Mouse (Mus musculus): ENCODE data around the gene Samd7. TPM values are rescaled to one million over a fixed set of nuclear protein-coding genes. Genes with fewer than 3 reads are reported as not detected.

The Samd7 gene
- polyA plus RNA-seq, 1 experiment from 2014 or later = not detected

DNA sequence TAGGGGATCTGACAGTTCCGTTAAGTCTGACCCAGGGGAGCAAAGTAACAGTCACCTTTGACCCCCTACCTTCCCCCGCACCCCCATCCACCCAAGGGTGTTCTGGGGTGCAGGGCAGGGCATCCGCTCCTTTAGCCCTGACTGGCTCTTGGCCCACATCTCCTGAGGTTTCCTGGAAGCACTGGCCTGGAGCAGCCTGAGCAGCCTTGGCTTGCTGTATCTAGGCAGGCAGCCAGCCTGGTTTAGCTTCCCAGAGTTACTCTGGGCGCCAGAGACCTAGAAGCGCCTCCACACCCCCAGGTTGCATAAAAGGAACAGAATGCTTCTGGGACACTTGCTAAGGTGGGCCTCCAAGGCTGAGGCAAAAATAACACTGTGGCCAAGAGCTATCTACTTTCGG is 4.8 kb upstream of the Samd7 start:
- ATAC-seq (no peak), DNase-seq (ENCODE audit: low spot score) (no peak)
- no peak overlapping the region for H3K4me2 ChIP-seq (ENCODE audit: low read length)
- no peak overlapping the region for H3K4me3 ChIP-seq (ENCODE audit: low read depth, low read length)
- H3K27ac ChIP-seq (ENCODE audit: low read depth, low read length) = no peak overlapping the region
- no peaks in the 10 kb centered on the region for H3K9me3 ChIP-seq (replicated peaks; ENCODE audit: control insufficient read depth, low read length)
- peaks cover 4% of the 10 kb centered on the region; the same call in 1 of the 2 replicates for H3K4me1 ChIP-seq (ENCODE audit: control insufficient read depth, insufficient read depth, low read length)
- 90% methylated on average over 6 of the region's 6 CpGs for WGBS
- no peaks in the 10 kb centered on the region for H3K36me3 ChIP-seq (ENCODE audit: control insufficient read depth, insufficient read depth, low read length)
- H3K9ac ChIP-seq (ENCODE audit: low read length) = no peak overlapping the region
- H3K27me3 ChIP-seq (replicated peaks; ENCODE audit: control insufficient read depth, insufficient read depth, low read length) = no peaks in the 10 kb centered on the region

DNA sequence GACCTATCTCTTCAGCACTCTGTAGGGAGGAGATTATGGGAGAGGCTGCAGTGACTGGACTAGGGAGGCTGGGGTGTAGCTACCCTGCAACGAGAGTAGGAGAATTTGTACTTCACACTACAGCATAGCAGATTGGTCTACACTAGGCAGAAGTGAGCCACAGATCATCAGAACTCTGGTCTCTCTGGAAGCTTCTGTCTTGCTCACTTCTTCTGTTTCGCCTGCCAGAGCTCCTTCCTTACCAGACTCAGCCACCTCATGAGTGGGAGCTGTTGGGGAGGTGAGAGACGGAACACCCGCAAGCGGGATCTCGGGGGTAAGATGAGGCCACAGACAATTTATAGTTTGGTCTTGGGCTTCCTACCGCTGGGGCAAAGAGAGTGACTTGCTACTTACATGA is 3.2 kb upstream of the Samd7 start:
- WGBS = 85% methylated on average over 7 of the region's 7 CpGs
- no peak overlapping the region for H3K4me3 ChIP-seq (ENCODE audit: low read depth, low read length)
- H3K27me3 ChIP-seq (replicated peaks; ENCODE audit: control insufficient read depth, insufficient read depth, low read length) = no peaks in the 10 kb centered on the region
- H3K4me1 ChIP-seq (ENCODE audit: control insufficient read depth, insufficient read depth, low read length) = no peaks in the 10 kb centered on the region
- H3K27ac ChIP-seq (ENCODE audit: low read depth, low read length) = no peak overlapping the region
- DNase-seq (ENCODE audit: low spot score) (no peak), ATAC-seq (no peak)
- H3K4me2 ChIP-seq (ENCODE audit: low read length) = no peak overlapping the region
- no peaks in the 10 kb centered on the region for H3K9me3 ChIP-seq (replicated peaks; ENCODE audit: control insufficient read depth, low read length)
- no peak overlapping the region for H3K9ac ChIP-seq (ENCODE audit: low read length)
- H3K36me3 ChIP-seq (ENCODE audit: control insufficient read depth, insufficient read depth, low read length) = no peaks in the 10 kb centered on the region

DNA sequence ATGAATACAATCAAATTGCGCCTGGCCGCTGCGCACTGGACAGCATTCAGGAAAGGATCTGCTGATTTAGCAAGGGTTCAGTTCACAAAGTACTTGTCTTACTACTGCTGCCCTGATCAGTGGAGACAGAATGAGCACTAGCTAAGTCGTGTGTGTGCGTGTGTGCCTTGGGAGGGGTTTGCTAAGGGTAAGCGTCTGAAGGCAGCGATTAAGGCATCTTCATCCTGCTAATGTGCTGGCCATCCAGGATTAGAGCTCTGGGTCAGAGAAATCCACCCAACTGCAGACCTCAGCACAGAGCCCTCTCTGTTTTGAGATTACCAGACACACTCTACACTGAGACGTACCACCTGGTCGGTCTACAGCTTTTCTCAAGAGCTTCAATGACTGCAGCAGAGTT is 2.2 kb downstream of the Samd7 start:
- Histone ChIP-seq H3K27ac (ENCODE audit: low read depth, low read length) (no peak overlapping the region), H3K4me1 (ENCODE audit: control insufficient read depth, insufficient read depth, low read length) (no peaks in the 10 kb centered on the region), H3K9me3 (replicated peaks; ENCODE audit: control insufficient read depth, low read length) (no peaks in the 10 kb centered on the region), H3K4me2 (ENCODE audit: low read length) (no peak overlapping the region), H3K27me3 (replicated peaks; ENCODE audit: control insufficient read depth, insufficient read depth, low read length) (no peaks in the 10 kb centered on the region), H3K9ac (ENCODE audit: low read length) (no peak overlapping the region), H3K36me3 (ENCODE audit: control insufficient read depth, insufficient read depth, low read length) (no peaks in the 10 kb centered on the region), H3K4me3 (ENCODE audit: low read depth, low read length) (no peak overlapping the region)
- WGBS = 91% methylated on average over 9 of the region's 9 CpGs
- DNase-seq (ENCODE audit: low spot score) = no peak
- ATAC-seq = no peak

DNA sequence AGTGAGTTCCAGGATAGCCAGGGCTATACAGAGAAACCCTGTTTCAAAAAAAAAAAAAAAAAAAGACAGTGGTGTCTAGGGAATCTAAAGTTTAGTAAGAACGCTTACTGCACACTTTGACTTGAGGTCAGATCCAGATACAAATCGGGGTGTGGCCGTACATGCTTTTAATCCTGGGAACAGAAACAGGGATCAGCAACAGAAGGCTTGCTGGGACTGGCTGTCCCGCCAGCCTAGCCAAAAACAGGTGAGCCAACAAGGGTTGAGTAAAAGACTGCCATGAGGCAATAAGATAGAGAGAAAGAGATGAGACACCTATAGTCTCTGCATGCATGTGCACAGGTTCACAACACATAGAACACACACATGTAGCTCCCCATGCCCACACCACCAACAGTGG is 8.6 kb downstream of the Samd7 start:
- Histone ChIP-seq H3K4me2 (ENCODE audit: low read length) (no peak overlapping the region), H3K36me3 (ENCODE audit: control insufficient read depth, insufficient read depth, low read length) (no peaks in the 10 kb centered on the region), H3K9me3 (replicated peaks; ENCODE audit: control insufficient read depth, low read length) (no peaks in the 10 kb centered on the region), H3K4me3 (ENCODE audit: low read depth, low read length) (no peak overlapping the region), H3K9ac (ENCODE audit: low read length) (no peak overlapping the region), H3K27ac (ENCODE audit: low read depth, low read length) (no peak overlapping the region), H3K4me1 (ENCODE audit: control insufficient read depth, insufficient read depth, low read length) (no peaks in the 10 kb centered on the region), H3K27me3 (replicated peaks; ENCODE audit: control insufficient read depth, insufficient read depth, low read length) (no peaks in the 10 kb centered on the region)
- ATAC-seq = no peak
- DNase-seq (ENCODE audit: low spot score) = no peak
- 92% methylated on average over 4 of the region's 4 CpGs for WGBS

DNA sequence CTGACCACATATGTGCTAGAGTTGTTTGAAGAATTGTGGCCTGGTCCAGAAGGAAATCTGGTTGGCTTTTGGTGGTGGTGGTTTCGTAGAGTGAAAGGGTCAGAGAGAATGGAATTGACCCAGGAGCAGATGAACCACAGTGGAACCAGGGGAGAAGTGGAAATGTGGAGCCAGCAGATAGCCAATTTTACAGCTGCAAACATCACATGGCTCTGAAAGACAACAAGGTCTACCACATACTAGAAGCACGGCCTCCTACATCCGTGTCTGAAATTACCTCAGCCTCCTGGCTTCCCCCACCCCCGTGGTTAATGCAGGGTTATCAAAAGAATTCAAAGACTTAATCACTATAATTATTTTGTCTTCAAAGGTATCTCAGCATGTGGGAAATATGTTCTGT is 18.8 kb downstream of the Samd7 start:
- H3K4me1 ChIP-seq (ENCODE audit: control insufficient read depth, insufficient read depth, low read length) = no peaks in the 10 kb centered on the region
- H3K4me3 ChIP-seq (ENCODE audit: low read depth, low read length) = no peak overlapping the region
- H3K4me2 ChIP-seq (ENCODE audit: low read length) = no peak overlapping the region
- DNase-seq (ENCODE audit: low spot score) (no peak), ATAC-seq (no peak)
- WGBS = 91% methylated on average over 4 of the region's 4 CpGs
- no peaks in the 10 kb centered on the region for H3K9me3 ChIP-seq (replicated peaks; ENCODE audit: control insufficient read depth, low read length)
- H3K36me3 ChIP-seq (ENCODE audit: control insufficient read depth, insufficient read depth, low read length) = no peaks in the 10 kb centered on the region
- no peaks in the 10 kb centered on the region for H3K27me3 ChIP-seq (replicated peaks; ENCODE audit: control insufficient read depth, insufficient read depth, low read length)
- H3K9ac ChIP-seq (ENCODE audit: low read length) = no peak overlapping the region
- no peak overlapping the region for H3K27ac ChIP-seq (ENCODE audit: low read depth, low read length)

DNA sequence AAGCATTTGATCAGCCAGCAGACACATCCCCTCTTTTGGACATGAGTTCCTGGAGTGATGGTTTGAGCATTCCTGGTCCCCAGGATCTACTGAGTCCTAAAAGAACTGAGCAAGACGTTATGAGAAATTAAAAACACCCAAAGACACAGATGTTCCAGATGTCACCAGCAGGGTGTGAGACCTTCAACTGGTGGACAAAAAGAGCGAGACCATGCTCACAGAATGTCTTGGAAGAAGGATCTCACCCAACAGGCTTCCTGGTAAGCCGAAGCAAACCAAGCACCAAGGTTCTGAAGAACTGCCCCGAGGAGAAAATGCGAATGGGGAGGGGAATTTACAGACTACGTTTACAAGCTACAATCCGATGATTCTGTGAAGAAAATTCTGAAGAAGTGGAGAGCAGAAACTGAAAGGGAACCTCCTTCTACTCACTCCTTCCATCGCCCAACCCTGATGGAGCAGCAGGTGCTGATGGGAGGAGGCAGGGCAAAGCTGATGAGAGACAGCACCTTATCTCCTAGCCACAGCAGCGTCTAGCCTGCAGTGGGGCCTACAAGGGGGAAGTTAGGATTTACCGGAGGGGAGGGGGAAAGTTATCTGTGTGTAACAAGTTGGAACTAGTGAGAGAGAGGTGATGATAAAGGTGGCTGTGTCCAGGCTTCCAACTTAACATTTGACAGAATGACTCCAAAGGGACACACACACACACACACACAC is 19.4 kb downstream of the Samd7 start:
- 82% methylated on average over 10 of the region's 10 CpGs for WGBS
- H3K4me2 ChIP-seq (ENCODE audit: low read length) = no peak overlapping the region
- no peaks in the 10 kb centered on the region for H3K36me3 ChIP-seq (ENCODE audit: control insufficient read depth, insufficient read depth, low read length)
- no peak for DNase-seq (ENCODE audit: low spot score)
- H3K9ac ChIP-seq (ENCODE audit: low read length) = no peak overlapping the region
- no peak overlapping the region for H3K4me3 ChIP-seq (ENCODE audit: low read depth, low read length)
- H3K27ac ChIP-seq (ENCODE audit: low read depth, low read length) = no peak overlapping the region
- ATAC-seq = no peak
- H3K9me3 ChIP-seq (replicated peaks; ENCODE audit: control insufficient read depth, low read length) = no peaks in the 10 kb centered on the region
- H3K27me3 ChIP-seq (replicated peaks; ENCODE audit: control insufficient read depth, insufficient read depth, low read length) = no peaks in the 10 kb centered on the region
- H3K4me1 ChIP-seq (ENCODE audit: control insufficient read depth, insufficient read depth, low read length) = no peaks in the 10 kb centered on the region

DNA sequence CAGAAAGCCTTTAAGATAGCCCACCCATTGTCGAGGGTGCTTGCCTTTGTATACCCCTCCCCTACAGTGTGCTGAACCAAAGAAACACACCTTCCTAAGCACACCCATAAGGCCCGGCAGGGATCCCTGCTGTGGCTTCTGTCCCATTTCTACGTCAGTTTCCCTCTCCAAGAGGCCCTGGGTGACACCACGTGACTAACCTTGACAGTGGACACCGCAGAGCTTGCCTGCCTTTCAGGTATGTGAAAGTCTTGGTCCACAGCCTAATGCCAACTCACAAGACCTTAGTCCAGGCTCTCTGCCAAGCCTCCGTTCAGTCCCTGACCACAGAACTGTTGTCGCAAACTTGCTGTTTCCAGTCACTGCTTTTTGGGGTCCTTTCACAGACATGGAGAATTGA is 20.1 kb downstream of the Samd7 start:
- H3K4me2 ChIP-seq (ENCODE audit: low read length) = no peak overlapping the region
- no peaks in the 10 kb centered on the region for H3K4me1 ChIP-seq (ENCODE audit: control insufficient read depth, insufficient read depth, low read length)
- H3K4me3 ChIP-seq (ENCODE audit: low read depth, low read length) = no peak overlapping the region
- ATAC-seq (no peak), DNase-seq (ENCODE audit: low spot score) (no peak)
- WGBS = 83% methylated on average over 7 of the region's 7 CpGs
- H3K27ac ChIP-seq (ENCODE audit: low read depth, low read length) = no peak overlapping the region
- H3K9me3 ChIP-seq (replicated peaks; ENCODE audit: control insufficient read depth, low read length) = no peaks in the 10 kb centered on the region
- no peaks in the 10 kb centered on the region for H3K27me3 ChIP-seq (replicated peaks; ENCODE audit: control insufficient read depth, insufficient read depth, low read length)
- H3K36me3 ChIP-seq (ENCODE audit: control insufficient read depth, insufficient read depth, low read length) = no peaks in the 10 kb centered on the region
- no peak overlapping the region for H3K9ac ChIP-seq (ENCODE audit: low read length)

DNA sequence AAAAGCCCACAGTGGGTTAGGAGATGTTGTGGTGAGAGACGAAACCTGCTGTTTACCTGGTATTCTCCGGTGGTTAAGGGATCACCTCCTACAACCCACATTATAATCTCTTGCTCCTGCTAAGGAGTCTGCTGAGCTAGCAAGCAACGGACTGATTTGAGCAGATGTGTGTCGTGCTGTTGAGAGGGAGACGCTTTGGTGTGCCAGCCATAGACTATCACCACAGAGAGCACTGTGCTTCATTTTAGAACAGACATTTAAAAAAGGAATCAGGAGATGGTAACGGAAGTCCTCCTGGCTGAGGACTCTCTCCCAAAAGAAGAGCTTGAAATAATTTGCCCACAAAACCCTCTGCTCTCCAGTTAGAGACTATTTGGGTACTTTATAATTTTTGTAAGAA is 21.2 kb downstream of the Samd7 start:
- no peak overlapping the region for H3K4me3 ChIP-seq (ENCODE audit: low read depth, low read length)
- no peaks in the 10 kb centered on the region for H3K36me3 ChIP-seq (ENCODE audit: control insufficient read depth, insufficient read depth, low read length)
- H3K4me2 ChIP-seq (ENCODE audit: low read length) = no peak overlapping the region
- no peaks in the 10 kb centered on the region for H3K27me3 ChIP-seq (replicated peaks; ENCODE audit: control insufficient read depth, insufficient read depth, low read length)
- no peak overlapping the region for H3K9ac ChIP-seq (ENCODE audit: low read length)
- 91% methylated on average over 6 of the region's 6 CpGs for WGBS
- H3K4me1 ChIP-seq (ENCODE audit: control insufficient read depth, insufficient read depth, low read length) = no peaks in the 10 kb centered on the region
- ATAC-seq (no peak), DNase-seq (ENCODE audit: low spot score) (no peak)
- H3K9me3 ChIP-seq (replicated peaks; ENCODE audit: control insufficient read depth, low read length) = no peaks in the 10 kb centered on the region
- no peak overlapping the region for H3K27ac ChIP-seq (ENCODE audit: low read depth, low read length)

DNA sequence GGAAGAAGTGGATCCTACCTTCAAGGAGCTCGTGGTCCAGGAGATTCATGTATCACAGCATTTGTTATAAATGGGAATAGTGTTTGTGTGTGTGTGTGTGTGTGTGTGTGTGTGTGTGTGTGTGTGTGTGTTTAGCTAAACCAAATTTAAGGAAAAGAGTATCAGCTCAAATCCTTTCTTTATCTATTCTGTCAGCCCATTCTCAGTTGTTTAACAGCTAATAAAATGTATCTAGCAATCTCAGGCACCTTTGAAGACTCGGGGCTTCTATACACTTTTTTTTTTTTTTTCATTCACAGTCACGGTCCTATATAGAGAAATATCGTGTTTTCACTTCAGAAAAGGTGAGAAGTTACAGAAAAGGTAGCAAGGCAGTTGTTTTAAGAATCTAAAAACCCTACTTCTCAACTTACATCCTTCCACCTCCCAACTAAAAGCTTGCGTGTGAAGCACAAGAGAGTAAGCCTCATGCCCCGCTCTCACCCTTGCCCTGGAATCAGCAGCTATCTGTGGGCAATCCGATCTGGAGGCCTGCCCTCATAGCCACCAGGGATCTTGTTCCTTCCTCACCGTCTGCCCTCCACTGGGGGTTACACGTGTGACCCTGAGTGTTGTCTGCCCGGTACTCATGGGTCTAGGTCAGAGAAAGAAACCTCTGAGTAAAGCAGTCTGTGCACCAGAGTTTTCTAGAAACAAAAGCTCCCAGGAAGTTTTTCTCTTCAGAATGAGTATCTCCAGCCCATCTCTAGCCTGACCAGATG is 23.8 kb downstream of the Samd7 start:
- H3K9ac ChIP-seq (ENCODE audit: low read length) = no peak overlapping the region
- H3K9me3 ChIP-seq (replicated peaks; ENCODE audit: control insufficient read depth, low read length) = no peaks in the 10 kb centered on the region
- no peak overlapping the region for H3K4me2 ChIP-seq (ENCODE audit: low read length)
- H3K4me3 ChIP-seq (ENCODE audit: low read depth, low read length) = no peak overlapping the region
- no peaks in the 10 kb centered on the region for H3K27me3 ChIP-seq (replicated peaks; ENCODE audit: control insufficient read depth, insufficient read depth, low read length)
- WGBS = 78% methylated on average over 10 of the region's 10 CpGs
- no peak for ATAC-seq
- no peaks in the 10 kb centered on the region for H3K36me3 ChIP-seq (ENCODE audit: control insufficient read depth, insufficient read depth, low read length)
- no peak for DNase-seq (ENCODE audit: low spot score)
- no peak overlapping the region for H3K27ac ChIP-seq (ENCODE audit: low read depth, low read length)
- H3K4me1 ChIP-seq (ENCODE audit: control insufficient read depth, insufficient read depth, low read length) = no peaks in the 10 kb centered on the region

Data from forebrain, embryonic 14.5 days (tissue).